Mouse (Mus musculus): ENCODE measurements at regions not wholly inside any gene's neighbourhood (a gene's known extent, or its start where the extent isn't known, plus 50 kb on each side); places are given as distances from the start of the nearest gene placed in this dataset.
"Not testable (repeated sequence)": the region's sequence is repeated elsewhere in the genome, so short reads cannot be mapped to it uniquely, and the experiment has no call there.

GRCm38 (mm10) chr1:47646681-47647080, 754.0 kb upstream of the Slc39a10 start:
- no peak for DNase-seq (ENCODE audit: low read depth)

GRCm38 (mm10) chr1:47606597-47606996, 713.9 kb upstream of the Slc39a10 start:
- no peak for DNase-seq (ENCODE audit: low read depth)

GRCm38 (mm10) chr1:47603989-47604360, 711.3 kb upstream of the Slc39a10 start:
- no peak for DNase-seq (ENCODE audit: low read depth)

GRCm38 (mm10) chr1:47603294-47603988, 710.8 kb upstream of the Slc39a10 start:
- DNase-seq (ENCODE audit: low read depth): no peak

GRCm38 (mm10) chr1:47593641-47594040, 701.0 kb upstream of the Slc39a10 start:
- DNase-seq (ENCODE audit: low read depth): not testable (repeated sequence)

GRCm38 (mm10) chr1:47545606-47546005, 653.0 kb upstream of the Slc39a10 start:
- DNase-seq (ENCODE audit: low read depth): peak; percentile 18

- DNase-seq (ENCODE audit: low read depth): no peak
Observed at GRCm38 (mm10) chr1:47511426-47511825, 618.8 kb upstream of the Slc39a10 start.

GRCm38 (mm10) chr1:47507801-47508200, 615.1 kb upstream of the Slc39a10 start:
- DNase-seq (ENCODE audit: low read depth): no peak

- no peak for DNase-seq (ENCODE audit: low read depth)
Observed at GRCm38 (mm10) chr1:47488581-47489204, 596.0 kb upstream of the Slc39a10 start.

- no peak for DNase-seq (ENCODE audit: low read depth)
Observed at GRCm38 (mm10) chr1:47486087-47486486, 593.4 kb upstream of the Slc39a10 start.

- DNase-seq (ENCODE audit: low read depth): no peak
Observed at GRCm38 (mm10) chr1:47479059-47479458, 586.4 kb upstream of the Slc39a10 start.

- no peak for DNase-seq (ENCODE audit: low read depth)
Observed at GRCm38 (mm10) chr1:47466573-47467253, 574.1 kb upstream of the Slc39a10 start.

- no peak for DNase-seq (ENCODE audit: low read depth)
Observed at GRCm38 (mm10) chr1:47448737-47449489, 556.3 kb upstream of the Slc39a10 start.

- DNase-seq (ENCODE audit: low read depth): no peak
Observed at GRCm38 (mm10) chr1:47448070-47448469, 555.4 kb upstream of the Slc39a10 start.

GRCm38 (mm10) chr1:47446021-47446420, 553.4 kb upstream of the Slc39a10 start:
- no peak for DNase-seq (ENCODE audit: low read depth)

- DNase-seq (ENCODE audit: low read depth): no peak
Observed at GRCm38 (mm10) chr1:47432829-47433228, 540.2 kb upstream of the Slc39a10 start.

GRCm38 (mm10) chr1:47405164-47405563, 512.5 kb upstream of the Slc39a10 start:
- no peak for DNase-seq (ENCODE audit: low read depth)

GRCm38 (mm10) chr1:47386579-47386978, 493.9 kb upstream of the Slc39a10 start:
- no peak for DNase-seq (ENCODE audit: low read depth)

GRCm38 (mm10) chr1:47378795-47379194, 486.1 kb upstream of the Slc39a10 start:
- no peak for DNase-seq (ENCODE audit: low read depth)

- no peak for DNase-seq (ENCODE audit: low read depth)
Observed at GRCm38 (mm10) chr1:47339718-47340439, 447.2 kb upstream of the Slc39a10 start.

GRCm38 (mm10) chr1:47310572-47311075, 418.0 kb upstream of the Slc39a10 start:
- no peak for DNase-seq (ENCODE audit: low read depth)

- DNase-seq (ENCODE audit: low read depth): no peak
Observed at GRCm38 (mm10) chr1:47306961-47307360, 414.3 kb upstream of the Slc39a10 start.

All from fibroblast of lung, adult 2 months (primary cell).